Mouse (Mus musculus): Measurements from ENCODE around the gene Tns4. TPM values are rescaled to one million over a fixed set of nuclear protein-coding genes. Genes with fewer than 3 reads are reported as not detected.

Tns4 gene
- polyA plus RNA-seq (2014; fragmentation: Illumina TruSeq; extraction: RNeasy Lipid Tissue Mini Kit (QIAGEN cat#74804); ENCODE audit: low read depth, low replicate concordance) = 0.08 TPM

DNA sequence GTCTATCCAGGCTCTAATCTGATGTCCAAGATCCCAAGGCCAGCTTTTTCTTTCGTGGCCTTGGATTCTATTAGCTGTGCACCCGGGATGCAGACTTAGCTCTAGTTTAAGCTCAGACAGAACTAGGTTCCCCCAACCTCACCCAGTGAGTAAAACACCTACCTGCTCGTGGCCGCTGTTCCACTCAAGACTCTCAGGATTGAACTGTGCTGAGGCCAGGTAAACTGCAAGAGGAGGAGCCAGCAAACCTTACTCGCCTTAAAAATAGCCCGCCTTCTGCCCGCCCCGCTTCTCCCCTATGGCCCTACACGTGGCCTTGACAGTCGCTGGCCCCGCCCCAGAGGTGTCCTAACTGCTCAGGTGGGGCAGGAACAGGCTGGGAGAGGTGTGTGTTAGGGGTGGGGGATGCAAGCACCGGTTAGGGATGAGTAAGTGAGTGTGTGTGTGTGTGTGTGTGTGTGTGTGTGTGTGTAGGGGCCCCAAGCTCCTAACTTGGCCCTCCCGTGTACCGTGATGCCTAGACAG is at the start of gene Tns4:
TSS of gene Tns4 (minus strand) at position 230 of the 525 bp plus-strand sequence.

DNA sequence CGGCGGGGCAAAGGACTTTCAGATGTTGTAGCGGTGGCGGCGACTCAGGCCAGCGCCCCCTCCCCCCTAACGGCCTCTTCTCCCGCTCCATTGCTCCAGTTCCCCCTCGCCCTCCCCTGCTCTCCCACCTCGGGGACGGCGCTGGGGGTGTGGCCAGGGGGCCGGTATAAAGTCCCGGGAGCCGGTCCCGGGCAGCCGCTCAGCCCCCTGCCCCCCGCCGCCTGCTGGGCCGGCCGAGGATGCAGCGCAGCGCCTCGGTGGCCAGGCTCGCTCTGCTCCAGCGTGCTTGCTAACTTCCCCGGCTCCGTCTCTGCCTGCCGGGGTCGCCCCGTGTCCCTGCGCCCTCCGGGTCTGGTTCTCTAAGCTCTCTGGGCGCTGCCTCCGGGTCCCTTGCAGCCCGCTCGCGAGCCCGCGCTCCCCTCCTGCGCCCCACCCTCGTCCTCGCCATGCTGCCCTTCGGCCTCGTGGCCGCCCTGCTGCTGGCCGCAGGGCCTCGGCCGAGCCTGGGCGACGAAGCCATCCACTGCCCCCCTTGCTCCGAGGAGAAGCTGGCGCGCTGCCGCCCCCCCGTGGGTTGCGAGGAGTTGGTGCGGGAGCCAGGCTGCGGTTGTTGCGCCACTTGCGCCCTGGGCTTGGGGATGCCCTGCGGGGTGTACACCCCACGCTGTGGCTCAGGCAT is 47.9 kb downstream of the Tns4 start, which contains the start of gene Igfbp4:
TSS of gene Igfbp4 (plus strand) at position 194 of the 679 bp plus-strand sequence.

DNA sequence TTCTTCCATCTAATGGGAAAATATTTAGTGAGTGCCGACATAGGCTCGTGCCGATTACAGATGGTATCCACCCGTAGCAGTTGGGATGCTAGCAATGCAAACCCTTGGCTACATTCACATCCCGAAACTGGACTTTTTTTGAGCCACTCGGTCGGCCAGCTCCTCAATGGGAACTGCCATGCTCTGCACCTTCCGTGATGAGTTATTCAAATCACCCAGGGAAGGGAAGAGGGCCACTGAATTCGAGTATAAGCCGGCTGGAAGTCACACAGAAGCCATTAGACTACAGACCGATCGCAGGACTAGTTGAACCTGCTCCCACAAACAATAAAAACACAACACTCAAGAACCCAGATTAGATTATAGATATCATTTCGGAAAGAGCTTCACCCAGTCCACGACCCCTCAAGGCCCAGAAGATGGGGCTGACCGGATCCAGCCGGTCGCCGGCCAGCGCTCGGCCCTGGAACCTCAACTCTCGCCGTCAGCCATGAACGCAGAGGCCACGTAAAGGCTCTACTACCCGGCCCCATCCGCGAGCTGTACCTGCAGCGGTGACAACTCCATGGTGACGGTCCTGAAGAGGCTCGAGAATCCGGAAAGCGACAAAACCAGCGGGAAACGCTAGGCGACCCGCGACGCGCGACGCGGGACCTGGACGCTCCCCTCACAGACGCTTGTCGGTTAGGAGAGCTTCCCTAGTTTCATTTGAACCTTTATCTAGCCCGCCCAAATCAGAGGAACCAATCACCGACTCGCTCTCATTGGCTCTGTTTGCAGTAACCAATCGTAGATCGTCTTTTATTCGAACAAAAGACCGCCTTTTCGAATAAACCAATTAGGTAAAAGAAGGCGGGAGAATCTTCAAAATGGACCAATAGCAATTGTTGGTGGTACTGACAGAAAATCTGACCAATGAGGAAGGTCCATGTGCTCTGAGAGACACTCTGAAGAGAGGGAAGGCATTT is 65.3 kb downstream of the Tns4 start, which contains the start of gene Top2a:
TSS of gene Top2a (minus strand) at position 690 of the 968 bp plus-strand sequence.

Other genes with a start within 250 kb of the Tns4 start
- 4.0 TPM for gene Wipf2, start 225.7 kb downstream of the Tns4 start, polyA plus RNA-seq (2014; fragmentation: Illumina TruSeq; extraction: RNeasy Lipid Tissue Mini Kit (QIAGEN cat#74804); ENCODE audit: low read depth, low replicate concordance)
- 0.08 TPM for gene Cdc6, start 181.5 kb downstream of the Tns4 start, polyA plus RNA-seq (2014; fragmentation: Illumina TruSeq; extraction: RNeasy Lipid Tissue Mini Kit (QIAGEN cat#74804); ENCODE audit: low read depth, low replicate concordance)
- gene Rara, start 161.5 kb downstream of the Tns4 start, polyA plus RNA-seq (2014; fragmentation: Illumina TruSeq; extraction: RNeasy Lipid Tissue Mini Kit (QIAGEN cat#74804); ENCODE audit: low read depth, low replicate concordance) = 1.1 TPM
- gene Gjd3, start 106.3 kb downstream of the Tns4 start, polyA plus RNA-seq (2014; fragmentation: Illumina TruSeq; extraction: RNeasy Lipid Tissue Mini Kit (QIAGEN cat#74804); ENCODE audit: low read depth, low replicate concordance) = not detected
- 0.58 TPM for gene Top2a, start 65.1 kb downstream of the Tns4 start, polyA plus RNA-seq (2014; fragmentation: Illumina TruSeq; extraction: RNeasy Lipid Tissue Mini Kit (QIAGEN cat#74804); ENCODE audit: low read depth, low replicate concordance)
- 267 TPM for gene Igfbp4, start 48.1 kb downstream of the Tns4 start, polyA plus RNA-seq (2014; fragmentation: Illumina TruSeq; extraction: RNeasy Lipid Tissue Mini Kit (QIAGEN cat#74804); ENCODE audit: low read depth, low replicate concordance)
- 0.32 TPM for gene Ccr7, start 65.8 kb upstream of the Tns4 start, polyA plus RNA-seq (2014; fragmentation: Illumina TruSeq; extraction: RNeasy Lipid Tissue Mini Kit (QIAGEN cat#74804); ENCODE audit: low read depth, low replicate concordance)
- gene Smarce1, start 141.7 kb upstream of the Tns4 start, polyA plus RNA-seq (2014; fragmentation: Illumina TruSeq; extraction: RNeasy Lipid Tissue Mini Kit (QIAGEN cat#74804); ENCODE audit: low read depth, low replicate concordance) = 48.9 TPM
- gene Krt222, start 154.8 kb upstream of the Tns4 start, polyA plus RNA-seq (2014; fragmentation: Illumina TruSeq; extraction: RNeasy Lipid Tissue Mini Kit (QIAGEN cat#74804); ENCODE audit: low read depth, low replicate concordance) = not detected
- not detected for gene Krt24, start 196.0 kb upstream of the Tns4 start, polyA plus RNA-seq (2014; fragmentation: Illumina TruSeq; extraction: RNeasy Lipid Tissue Mini Kit (QIAGEN cat#74804); ENCODE audit: low read depth, low replicate concordance)
- gene Krt25, start 233.6 kb upstream of the Tns4 start, polyA plus RNA-seq (2014; fragmentation: Illumina TruSeq; extraction: RNeasy Lipid Tissue Mini Kit (QIAGEN cat#74804); ENCODE audit: low read depth, low replicate concordance) = not detected
- gene Krt26, start 248.7 kb upstream of the Tns4 start, polyA plus RNA-seq (2014; fragmentation: Illumina TruSeq; extraction: RNeasy Lipid Tissue Mini Kit (QIAGEN cat#74804); ENCODE audit: low read depth, low replicate concordance) = not detected

Data from liver, adult 10 weeks (tissue).